Mouse (Mus musculus) C2C12 (cell line): Measurements from ENCODE around the gene Fgfbp3. TPM values are rescaled to one million over a fixed set of nuclear protein-coding genes. Genes with fewer than 3 reads are reported as not detected.

Experiments
- H3K27me3 ChIP-seq: one replicate; pipeline ENCODE4 v1.6.1; 2011; ENCODE audit not compliant: control insufficient read depth, insufficient read depth, insufficient read length
- H3K36me3 ChIP-seq: one replicate; pipeline ENCODE4 v1.6.1; 2011; ENCODE audit not compliant: control insufficient read depth, insufficient read depth
- H3K4me3 ChIP-seq: one replicate; pipeline ENCODE4 v1.5.1; 2011; ENCODE audit warnings: mild to moderate bottlenecking, control low read depth; ENCODE audit not compliant: poor library complexity, insufficient read depth, severe bottlenecking
- H3K79me2 ChIP-seq: one replicate; pipeline ENCODE4 v1.6.1; 2011; ENCODE audit not compliant: control insufficient read depth, insufficient read depth
- H3K79me3 ChIP-seq: one replicate; pipeline ENCODE4 v1.6.1; 2011; ENCODE audit warnings: low read depth, control low read depth
- H3ac ChIP-seq: one replicate; pipeline ENCODE3; 2011; ENCODE audit warnings: low read depth; ENCODE audit not compliant: control insufficient read depth, insufficient read length
- CEBPB ChIP-seq: IDR thresholded peaks from one replicate; pipeline ENCODE4 v1.6.1; 2011; ENCODE audit warnings: low read depth, mild to moderate bottlenecking, control low read depth, moderate library complexity
- CTCF ChIP-seq: IDR thresholded peaks from one replicate; pipeline ENCODE4 v1.5.1; 2011; ENCODE audit not compliant: control insufficient read depth, insufficient read depth, insufficient read length
- FOSL1 ChIP-seq: IDR thresholded peaks from one replicate; pipeline ENCODE4 v1.8.0; 2011; ENCODE audit warnings: mild to moderate bottlenecking, low read length; ENCODE audit not compliant: poor library complexity, insufficient read depth, severe bottlenecking
- MAX ChIP-seq: IDR thresholded peaks from one replicate; pipeline ENCODE4 v1.6.1; 2011; ENCODE audit warnings: mild to moderate bottlenecking, control low read depth
- MYOD1 ChIP-seq: IDR thresholded peaks from one replicate; pipeline ENCODE4 v1.6.1; 2011; ENCODE audit warnings: low read depth; ENCODE audit not compliant: control insufficient read depth, insufficient read length
- MYOG ChIP-seq: IDR thresholded peaks from one replicate; pipeline ENCODE4 v1.6.1; 2011; ENCODE audit not compliant: control insufficient read depth, insufficient read length; ENCODE audit errors: extremely low read depth
- USF1 ChIP-seq: IDR thresholded peaks from one replicate; pipeline ENCODE4 v1.6.1; 2011; ENCODE audit warnings: low read depth, mild to moderate bottlenecking, control low read depth, moderate library complexity
- polyA plus RNA-seq: library from polyadenylated mRNA; unstranded; fragments of >200 nt; fragmentation: generic; extraction: Trizol; gene quantifications from one replicate; pipeline ENCODE4 v1.2.1, GENCODE M21; 2012; ENCODE audit warnings: missing spikeins

Fgfbp3 gene
- polyA plus RNA-seq, 1 experiment: 0.94 TPM

DNA sequence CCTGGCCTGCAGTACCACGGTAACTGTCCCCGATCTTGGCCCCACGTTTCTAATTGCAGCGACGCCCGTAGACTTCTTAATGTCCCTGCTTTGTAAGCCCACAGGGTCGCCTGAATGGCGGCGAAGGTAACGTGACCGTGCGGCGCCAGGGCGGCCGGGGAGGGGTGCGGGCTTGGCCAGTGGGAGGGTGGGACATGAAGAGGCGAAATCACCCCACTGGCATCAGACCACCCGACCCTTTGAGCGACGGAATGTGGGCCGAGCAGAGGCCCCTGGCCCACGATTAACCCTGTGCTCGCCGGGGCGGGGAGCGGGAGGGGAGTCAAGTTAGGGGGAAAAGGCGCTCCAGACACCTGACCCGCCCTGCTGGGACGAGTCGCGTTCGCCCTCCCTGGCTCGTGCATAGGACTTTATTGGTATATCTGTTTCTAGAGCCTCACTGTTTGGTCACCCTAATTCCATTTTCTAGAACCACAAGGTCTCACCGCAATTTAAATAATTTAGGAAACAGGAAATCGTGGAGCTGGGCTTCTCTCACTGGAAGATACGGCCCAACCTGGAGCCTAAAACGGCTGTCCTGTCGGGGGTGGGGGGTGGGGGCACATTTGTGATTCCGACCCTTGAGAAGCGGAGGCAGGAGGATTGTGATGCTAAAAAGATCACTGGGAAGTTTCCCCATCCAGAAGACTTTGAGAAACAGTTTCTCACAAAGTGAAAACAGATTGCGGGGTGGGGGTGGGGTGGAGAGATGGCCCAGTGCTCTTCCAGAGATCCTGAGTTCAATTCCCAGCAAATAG lies 15.0 kb downstream of the Fgfbp3 start:
- Histone ChIP-seq H3K4me3 (no peak overlapping the region), H3K27me3 (no peaks in the 10 kb centered on the region), H3K36me3 (no peaks in the 10 kb centered on the region), H3K79me2 (no peaks in the 10 kb centered on the region), H3ac (no peak overlapping the region), H3K79me3 (no peaks in the 10 kb centered on the region)
- TF ChIP-seq FOSL1: no peak
- no peak for TF ChIP-seq CEBPB
- TF ChIP-seq MYOD1: no peak
- no peak for TF ChIP-seq MYOG
- no peak for TF ChIP-seq MAX
- TF ChIP-seq USF1: no peak
- TF ChIP-seq CTCF: no peak

DNA sequence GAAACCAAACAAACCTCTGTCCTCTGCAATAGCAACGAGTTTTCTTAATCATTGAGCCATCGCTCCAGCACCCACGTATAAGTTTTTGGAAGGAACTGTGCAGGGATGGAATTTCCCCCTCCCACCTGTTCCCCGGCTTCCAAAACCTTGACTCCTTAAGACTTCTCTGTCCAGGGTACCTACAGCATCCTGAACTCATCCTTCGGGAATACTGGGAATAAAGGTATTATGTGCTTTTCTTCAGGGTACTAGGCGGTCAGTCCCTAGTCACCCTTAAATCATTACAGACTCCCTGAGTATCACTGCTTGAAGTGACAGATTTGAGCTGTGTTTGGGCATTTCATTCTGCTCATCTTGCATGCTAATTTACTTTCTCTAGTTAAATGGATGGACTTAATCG lies 16.0 kb downstream of the Fgfbp3 start:
- Histone ChIP-seq H3K4me3 (no peak overlapping the region), H3K79me3 (no peaks in the 10 kb centered on the region), H3ac (no peak overlapping the region), H3K27me3 (no peaks in the 10 kb centered on the region), H3K36me3 (no peaks in the 10 kb centered on the region), H3K79me2 (no peaks in the 10 kb centered on the region)
- TF ChIP-seq MYOD1 (no peak), CEBPB (no peak), USF1 (no peak), FOSL1 (no peak), MAX (no peak), CTCF (no peak), MYOG (no peak)

DNA sequence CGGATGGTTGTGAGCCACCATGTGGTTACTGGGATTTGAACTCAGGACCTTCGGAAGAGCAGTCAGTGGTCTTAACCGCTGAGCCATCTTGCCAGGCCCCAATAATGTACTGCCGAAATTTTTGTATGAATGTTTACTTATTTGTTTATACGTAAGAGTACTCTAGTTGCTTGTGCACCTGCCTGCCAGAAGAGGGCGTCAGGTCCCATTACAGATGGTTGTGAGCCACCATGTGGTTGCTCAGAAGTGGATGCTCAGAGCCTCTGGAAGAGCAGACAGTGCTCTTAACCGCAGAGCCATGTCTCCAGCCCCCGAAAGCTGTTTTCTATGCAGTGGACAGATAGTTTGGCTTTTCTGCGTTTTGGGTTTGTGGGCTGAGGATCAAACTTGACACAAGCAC lies 21.6 kb downstream of the Fgfbp3 start:
- TF ChIP-seq MAX: no peak
- TF ChIP-seq CEBPB: no peak
- TF ChIP-seq USF1: no peak
- TF ChIP-seq MYOD1: no peak
- TF ChIP-seq MYOG: no peak
- no peak for TF ChIP-seq CTCF
- no peak for TF ChIP-seq FOSL1
- peaks cover 22% of the 10 kb centered on the region for H3K36me3 ChIP-seq
- H3K27me3 ChIP-seq: no peaks in the 10 kb centered on the region
- H3K79me3 ChIP-seq: no peaks in the 10 kb centered on the region
- H3K79me2 ChIP-seq: no peaks in the 10 kb centered on the region
- H3K4me3 ChIP-seq: no peak overlapping the region
- H3ac ChIP-seq: no peak overlapping the region

DNA sequence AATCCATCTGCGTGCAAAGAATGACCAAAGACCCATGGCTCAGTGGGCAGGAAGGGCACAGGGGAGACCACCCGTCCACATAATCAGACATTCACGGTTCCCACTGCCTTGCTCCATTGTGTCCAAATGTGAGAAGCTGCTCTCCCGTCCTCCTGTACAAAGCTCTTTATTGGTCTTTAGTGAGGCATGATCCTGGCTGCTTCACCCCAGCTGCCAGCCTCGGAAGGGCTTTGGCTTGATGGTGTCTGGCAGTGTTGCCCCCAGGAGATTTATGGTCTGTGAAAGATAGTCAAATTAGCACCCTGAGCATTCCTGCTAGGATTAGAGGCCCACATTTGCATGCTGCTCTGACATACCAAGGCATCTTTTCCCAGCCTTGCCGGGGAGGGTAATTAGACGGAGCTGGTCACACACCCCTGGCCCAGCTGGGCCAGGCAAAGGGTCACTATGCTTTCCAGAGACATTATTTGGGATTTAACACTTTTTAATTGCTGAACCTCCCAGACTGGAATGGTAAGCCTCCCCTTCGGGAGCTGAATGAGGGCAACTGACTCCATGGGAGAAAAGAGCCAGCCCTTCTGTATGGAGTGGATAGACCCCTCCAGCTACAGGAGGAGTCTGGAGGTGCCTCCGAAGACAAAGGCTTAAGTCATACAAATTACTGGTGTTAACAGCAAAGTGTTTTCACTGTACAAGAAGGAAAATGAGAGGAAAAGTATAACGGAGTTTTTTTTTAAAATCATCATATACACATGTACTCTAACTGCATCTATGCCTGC lies 22.4 kb downstream of the Fgfbp3 start:
- Histone ChIP-seq H3K79me2 (no peaks in the 10 kb centered on the region), H3K27me3 (no peaks in the 10 kb centered on the region), H3K4me3 (no peak overlapping the region), H3ac (no peak overlapping the region), H3K36me3 (peaks cover 30% of the 10 kb centered on the region), H3K79me3 (no peaks in the 10 kb centered on the region)
- TF ChIP-seq FOSL1: no peak
- TF ChIP-seq MAX: no peak
- no peak for TF ChIP-seq CEBPB
- no peak for TF ChIP-seq MYOD1
- TF ChIP-seq MYOG: no peak
- TF ChIP-seq USF1: no peak
- TF ChIP-seq CTCF: no peak

DNA sequence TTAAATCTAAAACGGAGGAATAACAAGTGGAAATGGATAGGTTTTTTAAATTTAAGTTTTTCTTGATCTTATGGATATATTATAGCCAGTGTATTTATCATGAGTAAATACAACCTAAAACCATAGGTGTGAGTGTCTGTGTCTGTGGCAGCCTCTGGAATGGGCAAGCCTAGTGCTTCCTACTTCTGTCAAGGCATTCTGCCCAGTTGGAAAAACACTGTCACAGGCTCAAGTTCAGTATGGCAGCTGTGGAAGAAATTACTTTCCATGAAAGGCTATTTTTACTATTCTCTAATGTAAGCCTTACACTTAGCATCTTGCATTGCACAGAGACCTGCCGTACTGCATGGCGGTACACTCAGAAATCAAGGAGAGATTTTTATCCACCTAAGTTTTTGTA lies 27.7 kb downstream of the Fgfbp3 start:
- Histone ChIP-seq H3ac (no peak overlapping the region), H3K36me3 (peaks cover 75% of the 10 kb centered on the region), H3K27me3 (no peaks in the 10 kb centered on the region), H3K79me2 (no peaks in the 10 kb centered on the region), H3K79me3 (no peaks in the 10 kb centered on the region), H3K4me3 (no peak overlapping the region)
- TF ChIP-seq USF1: no peak
- no peak for TF ChIP-seq MAX

DNA sequence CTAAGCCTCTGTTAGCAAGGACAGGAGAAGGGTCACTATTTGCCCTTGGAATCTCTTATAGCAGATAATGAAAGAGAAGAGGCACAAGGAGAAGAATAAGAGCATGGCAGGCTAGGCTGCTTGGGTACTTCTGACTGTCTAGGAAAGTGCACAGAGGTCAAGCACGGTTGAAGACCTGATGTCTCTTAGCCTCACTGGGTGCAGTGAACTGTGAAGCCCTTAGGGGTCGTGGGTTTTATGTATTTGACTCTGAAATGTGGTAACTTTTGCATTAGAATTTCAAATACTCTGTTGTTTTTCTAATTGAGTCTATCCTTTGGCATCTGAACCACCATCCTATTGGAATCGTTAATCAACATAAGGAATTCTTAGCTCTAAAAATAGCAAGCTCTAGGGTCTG lies 31.7 kb downstream of the Fgfbp3 start:
- no peaks in the 10 kb centered on the region for H3K79me3 ChIP-seq
- no peaks in the 10 kb centered on the region for H3K79me2 ChIP-seq
- H3K36me3 ChIP-seq: peaks cover 94% of the 10 kb centered on the region
- no peak overlapping the region for H3ac ChIP-seq
- no peaks in the 10 kb centered on the region for H3K27me3 ChIP-seq
- TF ChIP-seq USF1: no peak
- TF ChIP-seq MYOD1: no peak
- no peak for TF ChIP-seq CTCF
- no peak for TF ChIP-seq MYOG
- TF ChIP-seq FOSL1: no peak
- H3K4me3 ChIP-seq: no peak overlapping the region
